Mouse (Mus musculus) stomach, postnatal 0 days (tissue): Measurements from ENCODE around the gene Nacc1. TPM values are rescaled to one million over a fixed set of nuclear protein-coding genes. Genes with fewer than 3 reads are reported as not detected.

Experiments
- ATAC-seq: fragments of 200-750 bp; cut with Nextera tagmentation; 2 replicates; pipeline ENCODE4 v1.8.0; 2017; ENCODE audit not compliant: low FRiP score, low TSS enrichment
- DNase-seq: peaks from one replicate; pipeline ENCODE4 v3.0.0-alpha.2; 2016; ENCODE audit warnings: low spot score
- H3K27ac ChIP-seq: fragments of 300-500 bp; sonication (generic); replicated peaks from 2 replicates; pipeline ENCODE4 v1.5.1; 2014; ENCODE audit warnings: mild to moderate bottlenecking, control low read depth
- H3K27me3 ChIP-seq: fragments of 300-500 bp; sonication (generic); 2 replicates; pipeline ENCODE4 v1.6.1; 2014; ENCODE audit warnings: low read length; ENCODE audit not compliant: control insufficient read depth, insufficient read depth
- H3K36me3 ChIP-seq: fragments of 300-500 bp; sonication (generic); 2 replicates; pipeline ENCODE4 v1.6.1; 2014; ENCODE audit warnings: low read length, mixed read lengths; ENCODE audit not compliant: control insufficient read depth, insufficient read depth
- H3K4me1 ChIP-seq: fragments of 300-500 bp; sonication (generic); replicated peaks from 2 replicates; pipeline ENCODE4 v1.6.1; 2014; ENCODE audit warnings: antibody characterized with exemption; ENCODE audit not compliant: control insufficient read depth, insufficient read depth
- H3K4me2 ChIP-seq: fragments of 300-500 bp; sonication (generic); replicated peaks from 2 replicates; pipeline ENCODE4 v1.6.1; 2014; ENCODE audit warnings: low read depth, mild to moderate bottlenecking, control low read depth, moderate library complexity
- H3K4me3 ChIP-seq: fragments of 300-500 bp; sonication (generic); 2 replicates; pipeline ENCODE4 v1.5.1; 2014; ENCODE audit warnings: low read depth, low read length, control low read depth
- H3K9ac ChIP-seq: fragments of 300-500 bp; sonication (generic); 2 replicates; pipeline ENCODE4 v1.6.1; 2014; ENCODE audit warnings: mild to moderate bottlenecking, low read length, control low read depth, mixed read lengths
- H3K9me3 ChIP-seq: fragments of 300-500 bp; sonication (generic); 2 replicates; pipeline ENCODE4 v1.6.1; 2016; ENCODE audit warnings: low read length; ENCODE audit not compliant: control insufficient read depth
- CTCF ChIP-seq: IDR thresholded peaks from 2 replicates; pipeline ENCODE4 v1.5.1; 2016; ENCODE audit warnings: antibody characterized with exemption, low read depth, mild to moderate bottlenecking, moderate library complexity
- EP300 ChIP-seq: optimal IDR thresholded peaks from 2 replicates; pipeline ENCODE3; 2016; ENCODE audit warnings: antibody characterized with exemption
- WGBS: fragments of 180-500 bp; shearing (Covaris S2); extraction: QIAGEN DNeasy Blood & Tissue Kit; methylation state at CpG from one replicate; pipeline ENCODE4 v1.1.7; 2014; 5-methylcytosine and 5-hydroxymethylcytosine counted together
- polyA plus RNA-seq: library from polyadenylated mRNA; unstranded; fragments of >200 nt; fragmentation: Nextera tagmentation; extraction: Ambion mirVana; gene quantifications from 2 replicates; pipeline ENCODE4 v1.2.1, GENCODE M21; 2015

The Nacc1 gene
- polyA plus RNA-seq, 1 experiment from 2014 or later: 6.8 TPM

DNA sequence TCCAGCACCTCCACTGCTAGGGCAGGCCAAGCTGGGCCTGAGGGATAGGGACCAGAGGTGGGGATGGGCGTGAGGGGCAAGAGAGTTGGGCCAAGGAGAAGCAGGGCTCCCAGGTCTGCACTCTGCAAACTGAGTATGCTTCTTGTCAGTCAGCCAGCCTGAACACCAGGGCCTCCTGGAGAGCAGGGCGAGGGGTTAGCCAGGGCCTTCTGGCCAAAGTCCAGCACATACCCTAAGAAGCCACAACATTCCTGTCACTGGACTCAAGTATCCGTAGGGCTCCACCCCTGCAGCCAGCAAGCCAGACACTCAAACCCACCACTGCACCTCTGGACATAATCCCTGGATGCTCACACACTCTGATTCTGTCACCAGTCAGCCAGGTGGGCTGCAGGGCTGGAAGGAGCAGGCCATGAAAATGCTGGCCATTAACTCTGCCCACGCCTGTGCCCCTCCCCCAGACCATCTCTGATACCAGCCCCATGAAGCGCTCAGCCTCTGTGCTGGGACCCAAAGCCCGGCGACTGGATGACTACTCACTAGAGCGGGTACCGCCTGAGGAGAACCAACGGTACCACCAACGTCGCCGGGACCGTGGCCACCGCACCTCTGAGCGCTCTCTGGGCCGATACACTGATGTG, 51.5 kb downstream of the Nacc1 start:
- no peak for ATAC-seq
- Histone ChIP-seq H3K4me2 (no peak overlapping the region), H3K9ac (peak overlapping the region; percentile 41; the same call in 1 of the 2 replicates), H3K36me3 (no peaks in the 10 kb centered on the region), H3K4me1 (no peaks in the 10 kb centered on the region; the same call in 1 of the 2 replicates), H3K27me3 (no peaks in the 10 kb centered on the region), H3K9me3 (no peaks in the 10 kb centered on the region), H3K27ac (no peak overlapping the region), H3K4me3 (no peak overlapping the region)
- no peak for DNase-seq
- no peak for TF ChIP-seq CTCF
- no peak for TF ChIP-seq EP300
- WGBS: 84% methylated on average over 17 of the region's 17 CpGs

- no peak for DNase-seq
- no peak for ATAC-seq
- TF ChIP-seq EP300: no peak
- TF ChIP-seq CTCF: no peak
- peak overlapping the region; percentile 41 for H3K9ac ChIP-seq
- no peaks in the 10 kb centered on the region for H3K27me3 ChIP-seq
- no peak overlapping the region for H3K4me3 ChIP-seq
- no peak overlapping the region for H3K27ac ChIP-seq
- 65% methylated on average over 14 of the region's 14 CpGs for WGBS
- no peaks in the 10 kb centered on the region; the same call in 1 of the 2 replicates for H3K4me1 ChIP-seq
- H3K9me3 ChIP-seq: no peaks in the 10 kb centered on the region
- no peaks in the 10 kb centered on the region for H3K36me3 ChIP-seq
- H3K4me2 ChIP-seq: no peak overlapping the region
Observed at GRCm38 (mm10) chr8:84635397-84636050, 52.1 kb downstream of the Nacc1 start.

DNA sequence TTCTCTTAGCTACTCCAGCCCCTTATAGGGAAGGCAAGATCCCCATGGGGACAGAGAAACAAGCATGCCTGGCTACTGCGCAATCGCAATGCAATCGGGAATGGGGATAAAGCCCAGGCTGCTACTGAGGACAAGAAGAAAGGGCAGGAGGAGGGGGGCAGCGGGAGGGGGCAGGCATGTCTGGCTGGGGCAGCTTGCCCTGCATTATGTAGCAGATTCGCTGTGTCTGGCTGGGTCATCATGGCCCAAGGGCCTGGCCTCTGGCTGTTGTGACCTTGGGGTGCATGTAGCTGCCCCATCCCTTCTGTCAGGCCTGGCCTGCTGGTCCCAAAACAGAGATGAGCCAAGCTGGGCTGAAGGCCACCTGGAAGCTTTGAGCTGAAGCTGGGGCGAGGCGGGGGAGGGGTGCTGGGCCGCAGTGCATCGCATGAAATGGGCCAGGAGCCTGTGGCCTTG, 52.8 kb downstream of the Nacc1 start:
- no peak for DNase-seq
- no peak for TF ChIP-seq EP300
- TF ChIP-seq CTCF: no peak
- Histone ChIP-seq H3K4me3 (no peak overlapping the region), H3K27me3 (no peaks in the 10 kb centered on the region), H3K9me3 (no peaks in the 10 kb centered on the region), H3K4me2 (no peak overlapping the region), H3K27ac (peak overlapping the region; percentile 53; the same call in 1 of the 2 replicates), H3K9ac (peak overlapping the region; percentile 13; the same call in 1 of the 2 replicates), H3K36me3 (no peaks in the 10 kb centered on the region), H3K4me1 (no peaks in the 10 kb centered on the region; the same call in 1 of the 2 replicates)
- 56% methylated on average over 9 of the region's 9 CpGs for WGBS
- ATAC-seq: no peak

DNA sequence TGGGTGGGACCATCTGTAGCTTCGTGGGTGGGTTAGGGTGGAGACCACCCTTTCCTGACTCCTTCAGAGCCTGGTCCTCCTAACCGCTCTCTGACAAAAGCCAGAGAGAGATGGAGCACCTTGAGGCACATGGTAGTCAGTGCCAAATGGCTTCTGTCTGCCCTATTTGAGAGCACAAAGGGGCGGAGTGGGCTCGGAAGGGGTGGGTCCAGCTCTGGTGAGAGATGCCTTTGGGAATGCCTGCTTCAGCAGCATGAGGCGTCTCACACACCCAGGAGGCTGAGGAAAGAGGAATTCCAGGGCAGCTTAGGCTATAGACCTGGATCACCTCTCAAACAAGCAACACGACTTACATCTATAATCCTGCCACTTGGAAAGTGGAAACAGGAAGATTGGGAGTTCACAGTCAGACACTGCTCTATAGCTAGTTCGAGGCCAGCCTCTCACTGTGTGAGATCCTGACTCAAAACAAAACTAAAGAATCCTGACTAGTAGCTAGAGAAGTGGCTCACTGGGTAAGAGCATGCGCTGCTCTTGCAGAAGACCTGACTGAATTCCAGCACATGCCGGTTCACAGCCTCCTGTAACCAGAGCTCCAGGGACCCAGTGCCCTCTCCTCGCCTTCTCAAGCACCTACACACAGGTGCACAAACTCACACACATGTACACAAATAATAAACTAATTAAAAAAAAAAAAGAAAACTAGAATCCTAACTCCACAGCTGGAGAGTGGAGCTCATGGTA, 53.6 kb downstream of the Nacc1 start:
- DNase-seq (no peak), ATAC-seq (no peak)
- H3K4me3 ChIP-seq: no peak overlapping the region

DNA sequence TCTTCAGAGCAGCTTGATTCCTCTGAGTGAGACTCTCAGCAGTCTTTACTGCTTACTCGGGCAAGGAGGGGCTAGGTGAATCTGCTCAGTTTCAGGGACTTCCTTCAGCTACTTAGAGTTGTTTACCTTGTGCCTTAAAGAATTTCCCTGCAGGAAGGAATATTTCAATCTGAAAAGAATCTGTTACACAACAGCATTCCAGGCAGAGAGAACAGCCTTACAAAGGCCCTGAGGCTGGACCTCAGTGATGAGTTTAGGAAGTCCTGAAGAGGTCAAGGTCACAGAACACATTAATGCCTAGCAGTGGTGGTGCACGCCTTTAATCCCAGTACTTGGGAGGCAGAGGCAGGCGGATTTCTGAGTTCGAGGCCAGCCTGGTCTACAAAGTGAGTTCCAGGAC, 55.8 kb downstream of the Nacc1 start:
- DNase-seq (no peak), ATAC-seq (no peak)
- H3K4me2 ChIP-seq: no peak overlapping the region
- no peak overlapping the region for H3K4me3 ChIP-seq
- no peaks in the 10 kb centered on the region for H3K36me3 ChIP-seq
- H3K9ac ChIP-seq: no peak overlapping the region
- 91% methylated on average over 2 of the region's 4 CpGs for WGBS
- no peak overlapping the region for H3K27ac ChIP-seq
- no peaks in the 10 kb centered on the region for H3K27me3 ChIP-seq
- TF ChIP-seq EP300 (no peak), CTCF (no peak)
- H3K4me1 ChIP-seq: no peaks in the 10 kb centered on the region; the same call in 1 of the 2 replicates
- no peaks in the 10 kb centered on the region for H3K9me3 ChIP-seq

More for the DNA sequence above, 53.6 kb downstream of the Nacc1 start:
- Histone ChIP-seq H3K36me3 (no peaks in the 10 kb centered on the region), H3K9ac (no peak overlapping the region), H3K4me2 (no peak overlapping the region), H3K9me3 (no peaks in the 10 kb centered on the region), H3K27ac (no peak overlapping the region), H3K4me1 (no peaks in the 10 kb centered on the region; the same call in 1 of the 2 replicates), H3K27me3 (no peaks in the 10 kb centered on the region)
- TF ChIP-seq CTCF (no peak), EP300 (no peak)
- WGBS: 41% methylated on average over 10 of the region's 10 CpGs
